Mouse (Mus musculus): ENCODE results near the gene Mmrn2. TPM values are rescaled to one million over a fixed set of nuclear protein-coding genes. Genes with fewer than 3 reads are reported as not detected.

Gene Mmrn2
- total and polyA plus RNA-seq, 2 experiments = 3.4 to 9.2 TPM

DNA sequence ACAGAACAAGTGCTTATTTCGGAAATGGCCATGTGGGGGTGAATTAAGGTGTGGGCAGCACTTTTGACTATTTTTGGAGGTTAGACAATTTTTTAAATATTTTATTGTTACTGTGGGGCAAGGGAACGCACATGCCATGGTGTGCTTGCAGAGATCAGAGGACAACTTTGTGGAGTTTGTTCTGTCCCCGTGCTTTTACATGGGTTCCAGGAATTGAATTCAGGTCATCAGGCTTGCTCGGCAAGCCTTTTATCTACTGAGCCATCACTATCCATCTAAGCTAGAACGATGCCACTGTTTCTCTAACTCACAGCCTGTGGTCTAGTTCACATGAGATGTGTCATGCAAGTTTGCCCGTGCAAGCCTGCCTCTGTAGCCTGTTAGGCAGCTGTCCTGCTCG lies 27.0 kb upstream of the Mmrn2 start:
- no peaks in the 10 kb centered on the region for H3K79me2 ChIP-seq (ENCODE audit: control insufficient read depth, insufficient read depth, low read length)
- peaks cover 9% of the 10 kb centered on the region for H3K36me3 ChIP-seq (ENCODE audit: control insufficient read depth, insufficient read depth, low read length)
- no peak overlapping the region for H3K4me3 ChIP-seq (ENCODE audit: insufficient read depth, low read depth, low read length)
- H3K27me3 ChIP-seq (ENCODE audit: control insufficient read depth, insufficient read depth, low read length) = no peaks in the 10 kb centered on the region
- H3K27ac ChIP-seq (replicated peaks; ENCODE audit: insufficient read depth, low read depth, low read length) = peak overlapping the region; percentile 89
- H3K4me1 ChIP-seq (ENCODE audit: control insufficient read depth, insufficient read depth, low read length) = peaks cover 43% of the 10 kb centered on the region
- H3K9ac ChIP-seq (ENCODE audit: low read depth, low read length) = peak overlapping the region; percentile 14
- peak; percentile 91 for DNase-seq (ENCODE audit: extremely low read depth, low read depth, low spot score)
- 17% methylated on average over 7 of the region's 7 CpGs for WGBS
- TF ChIP-seq POLR2A (IDR thresholded peaks at IDR 0.05; ENCODE audit: extremely low read depth, insufficient read depth, low read length) (no peak), CTCF (IDR thresholded peaks at IDR 0.05; ENCODE audit: low read depth, low read length) (no peak)

DNA sequence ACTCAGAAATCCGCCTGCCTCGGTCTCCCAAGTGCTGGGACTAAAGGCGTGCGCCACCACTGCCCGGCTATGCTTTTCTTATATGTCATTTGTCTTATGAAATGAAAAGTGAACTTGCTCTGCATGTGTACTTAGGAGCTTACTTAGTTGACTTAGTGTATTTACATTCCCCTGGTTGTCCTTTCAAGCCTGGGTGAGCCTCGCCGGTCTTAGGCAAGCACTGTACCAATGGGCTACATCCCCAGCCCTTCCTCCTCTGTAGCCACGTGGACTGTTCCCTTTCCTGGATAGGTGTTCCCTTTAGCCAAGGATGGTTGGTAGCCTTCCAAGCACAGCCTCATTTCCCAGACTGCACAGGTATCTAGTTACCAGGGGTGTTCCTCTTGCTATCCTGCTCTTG lies 26.3 kb upstream of the Mmrn2 start:
- Histone ChIP-seq H3K4me1 (ENCODE audit: control insufficient read depth, insufficient read depth, low read length) (peaks cover 50% of the 10 kb centered on the region), H3K27ac (replicated peaks; ENCODE audit: insufficient read depth, low read depth, low read length) (peak overlapping the region; percentile 89), H3K79me2 (ENCODE audit: control insufficient read depth, insufficient read depth, low read length) (no peaks in the 10 kb centered on the region), H3K27me3 (ENCODE audit: control insufficient read depth, insufficient read depth, low read length) (no peaks in the 10 kb centered on the region), H3K36me3 (ENCODE audit: control insufficient read depth, insufficient read depth, low read length) (peaks cover 5% of the 10 kb centered on the region; the same call in 1 of the 2 replicates), H3K9ac (ENCODE audit: low read depth, low read length) (no peak overlapping the region), H3K4me3 (ENCODE audit: insufficient read depth, low read depth, low read length) (no peak overlapping the region)
- peak; percentile 100 for DNase-seq (ENCODE audit: extremely low read depth, low read depth, low spot score)
- TF ChIP-seq POLR2A (IDR thresholded peaks at IDR 0.05; ENCODE audit: extremely low read depth, insufficient read depth, low read length) (no peak), CTCF (IDR thresholded peaks at IDR 0.05; ENCODE audit: low read depth, low read length) (no peak)
- WGBS = 21% methylated on average over 8 of the region's 8 CpGs

DNA sequence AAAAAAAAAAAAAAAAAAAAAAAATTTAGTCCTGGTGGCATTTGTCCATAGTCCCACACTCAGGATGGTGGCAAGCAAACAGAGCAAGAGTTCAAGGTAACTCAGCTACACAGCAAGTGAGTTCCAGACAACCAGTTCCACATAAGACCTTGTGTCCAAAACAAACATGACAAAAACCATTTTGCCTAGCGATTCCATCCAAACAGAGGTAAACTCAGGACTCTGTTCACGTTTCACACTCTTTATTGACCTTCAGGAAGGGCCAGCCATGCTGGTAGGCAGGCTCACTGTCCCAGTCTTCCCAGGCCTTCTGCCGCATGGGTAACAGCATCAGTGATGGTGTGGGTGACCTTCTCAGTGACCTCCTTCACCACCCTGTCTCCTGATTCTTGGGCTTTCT lies 23.6 kb upstream of the Mmrn2 start:
- no peaks in the 10 kb centered on the region for H3K27me3 ChIP-seq (ENCODE audit: control insufficient read depth, insufficient read depth, low read length)
- H3K79me2 ChIP-seq (ENCODE audit: control insufficient read depth, insufficient read depth, low read length) = no peaks in the 10 kb centered on the region
- H3K27ac ChIP-seq (replicated peaks; ENCODE audit: insufficient read depth, low read depth, low read length) = peak overlapping the region; percentile 29
- H3K9ac ChIP-seq (ENCODE audit: low read depth, low read length) = no peak overlapping the region
- H3K4me1 ChIP-seq (ENCODE audit: control insufficient read depth, insufficient read depth, low read length) = peaks cover 64% of the 10 kb centered on the region
- no peak for TF ChIP-seq CTCF (IDR thresholded peaks at IDR 0.05; ENCODE audit: low read depth, low read length)
- TF ChIP-seq POLR2A (IDR thresholded peaks at IDR 0.05; ENCODE audit: extremely low read depth, insufficient read depth, low read length) = no peak
- 23% methylated on average over 3 of the region's 3 CpGs for WGBS
- no peaks in the 10 kb centered on the region for H3K36me3 ChIP-seq (ENCODE audit: control insufficient read depth, insufficient read depth, low read length)
- no peak overlapping the region for H3K4me3 ChIP-seq (ENCODE audit: insufficient read depth, low read depth, low read length)
- peak; percentile 100 for DNase-seq (ENCODE audit: extremely low read depth, low read depth, low spot score)

DNA sequence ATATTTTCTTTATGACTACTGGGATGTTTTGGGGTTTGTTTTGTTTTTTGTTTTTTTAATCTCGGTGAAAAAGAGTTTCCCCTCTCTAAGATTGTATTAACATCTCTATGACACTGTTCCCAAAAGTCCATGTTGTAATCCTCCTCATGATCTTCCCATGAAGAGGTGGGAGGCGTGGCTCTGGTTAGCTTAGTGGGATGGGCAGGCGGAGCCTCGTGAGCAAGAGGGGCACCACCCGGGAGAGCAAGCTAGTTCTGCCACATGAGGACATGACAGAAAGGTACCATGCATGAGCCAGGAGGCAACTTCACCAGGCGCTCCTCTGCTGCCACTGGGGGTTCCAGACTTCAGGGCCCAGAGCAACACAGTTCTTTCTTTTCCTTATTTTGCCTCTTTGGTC lies 22.7 kb upstream of the Mmrn2 start:
- H3K4me1 ChIP-seq (ENCODE audit: control insufficient read depth, insufficient read depth, low read length) = peaks cover 66% of the 10 kb centered on the region
- no peak for TF ChIP-seq POLR2A (IDR thresholded peaks at IDR 0.05; ENCODE audit: extremely low read depth, insufficient read depth, low read length)
- no peak for TF ChIP-seq CTCF (IDR thresholded peaks at IDR 0.05; ENCODE audit: low read depth, low read length)
- H3K9ac ChIP-seq (ENCODE audit: low read depth, low read length) = no peak overlapping the region
- no peaks in the 10 kb centered on the region for H3K79me2 ChIP-seq (ENCODE audit: control insufficient read depth, insufficient read depth, low read length)
- H3K27me3 ChIP-seq (ENCODE audit: control insufficient read depth, insufficient read depth, low read length) = no peaks in the 10 kb centered on the region
- DNase-seq (ENCODE audit: extremely low read depth, low read depth, low spot score) = no peak
- H3K4me3 ChIP-seq (ENCODE audit: insufficient read depth, low read depth, low read length) = no peak overlapping the region
- H3K27ac ChIP-seq (replicated peaks; ENCODE audit: insufficient read depth, low read depth, low read length) = peak overlapping the region; percentile 43
- WGBS = 36% methylated on average over 6 of the region's 6 CpGs
- no peaks in the 10 kb centered on the region for H3K36me3 ChIP-seq (ENCODE audit: control insufficient read depth, insufficient read depth, low read length)

DNA sequence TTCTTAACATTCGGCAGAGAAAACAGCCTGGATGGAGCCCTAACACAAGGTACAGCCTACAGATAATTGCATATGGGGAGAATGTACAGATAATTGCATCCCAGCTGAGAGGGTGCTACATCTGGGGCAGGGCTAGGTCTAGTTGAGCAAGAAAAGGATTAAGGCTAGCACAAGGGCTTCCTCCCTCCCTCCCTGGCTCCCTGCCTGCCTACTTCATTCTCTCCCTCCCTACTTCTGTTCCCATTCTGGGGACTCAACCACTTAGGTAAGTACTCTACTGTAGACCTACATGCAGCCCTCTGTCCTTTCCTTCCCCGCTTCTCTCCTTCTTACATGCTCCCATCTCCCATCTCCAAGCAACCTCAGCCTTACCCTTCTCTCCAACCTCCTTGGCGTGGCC lies 21.9 kb upstream of the Mmrn2 start:
- Histone ChIP-seq H3K79me2 (ENCODE audit: control insufficient read depth, insufficient read depth, low read length) (no peaks in the 10 kb centered on the region), H3K4me1 (ENCODE audit: control insufficient read depth, insufficient read depth, low read length) (peaks cover 62% of the 10 kb centered on the region), H3K27me3 (ENCODE audit: control insufficient read depth, insufficient read depth, low read length) (no peaks in the 10 kb centered on the region), H3K9ac (ENCODE audit: low read depth, low read length) (peak overlapping the region; percentile 46), H3K36me3 (ENCODE audit: control insufficient read depth, insufficient read depth, low read length) (no peaks in the 10 kb centered on the region), H3K4me3 (ENCODE audit: insufficient read depth, low read depth, low read length) (no peak overlapping the region), H3K27ac (replicated peaks; ENCODE audit: insufficient read depth, low read depth, low read length) (peak overlapping the region; percentile 87)
- TF ChIP-seq CTCF (IDR thresholded peaks at IDR 0.05; ENCODE audit: low read depth, low read length) = no peak
- no peak for TF ChIP-seq POLR2A (IDR thresholded peaks at IDR 0.05; ENCODE audit: extremely low read depth, insufficient read depth, low read length)
- no peak for DNase-seq (ENCODE audit: extremely low read depth, low read depth, low spot score)
- 92% methylated on average over 3 of the region's 3 CpGs for WGBS

DNA sequence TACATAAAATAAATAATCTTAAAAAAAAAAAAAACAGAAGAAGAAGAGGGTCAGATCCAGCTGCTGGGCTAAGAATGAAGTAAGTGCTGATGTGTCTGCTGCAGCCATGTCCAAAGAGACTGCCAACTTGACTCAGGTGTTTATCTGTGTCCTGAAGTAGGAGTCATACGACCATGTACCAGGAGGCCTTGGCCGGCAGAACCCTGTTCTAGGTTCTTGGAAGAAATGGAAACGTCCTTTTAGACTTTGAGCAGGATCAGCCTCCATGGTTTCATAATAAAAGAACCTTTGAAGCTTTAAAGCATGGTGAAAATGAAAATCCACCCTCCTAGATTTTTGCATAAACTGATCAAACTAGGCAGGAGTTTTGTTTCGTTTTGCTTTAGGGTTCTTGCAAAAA lies 20.8 kb upstream of the Mmrn2 start:
- WGBS = 17% methylated on average over 4 of the region's 4 CpGs
- no peak overlapping the region for H3K9ac ChIP-seq (ENCODE audit: low read depth, low read length)
- DNase-seq (ENCODE audit: extremely low read depth, low read depth, low spot score) = peak; percentile 86
- H3K79me2 ChIP-seq (ENCODE audit: control insufficient read depth, insufficient read depth, low read length) = no peaks in the 10 kb centered on the region
- no peaks in the 10 kb centered on the region for H3K36me3 ChIP-seq (ENCODE audit: control insufficient read depth, insufficient read depth, low read length)
- TF ChIP-seq POLR2A (IDR thresholded peaks at IDR 0.05; ENCODE audit: extremely low read depth, insufficient read depth, low read length) (no peak), CTCF (IDR thresholded peaks at IDR 0.05; ENCODE audit: low read depth, low read length) (no peak)
- peaks cover 67% of the 10 kb centered on the region for H3K4me1 ChIP-seq (ENCODE audit: control insufficient read depth, insufficient read depth, low read length)
- no peak overlapping the region for H3K4me3 ChIP-seq (ENCODE audit: insufficient read depth, low read depth, low read length)
- H3K27me3 ChIP-seq (ENCODE audit: control insufficient read depth, insufficient read depth, low read length) = no peaks in the 10 kb centered on the region
- H3K27ac ChIP-seq (replicated peaks; ENCODE audit: insufficient read depth, low read depth, low read length) = peak overlapping the region; percentile 86

Data from liver, adult 2 months (tissue).